Mouse (Mus musculus) stomach, postnatal 0 days (tissue): ENCODE measurements around the gene Ccnj.

Experiments
- CTCF ChIP-seq: IDR thresholded peaks from 2 replicates; pipeline ENCODE4 v1.5.1; 2016; ENCODE audit warnings: antibody characterized with exemption, low read depth, mild to moderate bottlenecking, moderate library complexity
- EP300 ChIP-seq: optimal IDR thresholded peaks from 2 replicates; pipeline ENCODE3; 2016; ENCODE audit warnings: antibody characterized with exemption

DNA sequence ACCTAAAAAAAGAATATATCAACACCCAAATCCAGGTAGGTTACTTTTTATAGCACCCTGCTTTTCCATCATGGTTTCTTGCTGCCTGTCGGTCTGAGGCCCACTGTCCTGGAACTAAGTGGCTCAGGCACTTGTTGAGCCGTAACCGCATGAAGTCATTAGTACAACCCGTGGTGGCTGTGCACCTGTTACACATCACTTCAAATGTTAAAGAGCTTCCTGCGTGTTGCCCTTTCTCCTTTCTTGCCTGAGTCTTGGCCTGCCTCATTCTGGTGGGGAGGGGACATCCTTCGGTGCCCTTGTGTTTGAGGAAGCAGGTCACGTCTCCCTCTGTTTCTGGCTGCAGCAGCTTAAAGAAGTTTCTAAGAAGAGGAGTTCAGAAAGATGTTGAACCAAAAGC, 21.2 kb upstream of the Ccnj start:
- TF ChIP-seq EP300, result no peak
- TF ChIP-seq CTCF, result no peak
